Mouse (Mus musculus): ENCODE data around the gene Shf. TPM values are rescaled to one million over a fixed set of nuclear protein-coding genes. Genes with fewer than 3 reads are reported as not detected.

The Shf gene
- polyA plus RNA-seq, 1 experiment = 84.9 TPM

GRCm38 (mm10) chr2:122367701-122368080, 1.3 kb downstream of the Shf start:
- TF ChIP-seq POLR2A (IDR thresholded peaks at IDR 0.05; ENCODE audit: borderline replicate concordance, extremely low read depth, insufficient read depth, insufficient read length, poor library complexity, severe bottlenecking) (no peak), CTCF (IDR thresholded peaks at IDR 0.05; ENCODE audit: borderline replicate concordance, extremely low read depth, insufficient read depth, insufficient read length) (no peak)
- no peak for DNase-seq (ENCODE audit: low read depth)

GRCm38 (mm10) chr2:122367181-122367580, 1.8 kb downstream of the Shf start:
- DNase-seq (ENCODE audit: low read depth) = no peak
- TF ChIP-seq POLR2A (IDR thresholded peaks at IDR 0.05; ENCODE audit: borderline replicate concordance, extremely low read depth, insufficient read depth, insufficient read length, poor library complexity, severe bottlenecking) (no peak), CTCF (IDR thresholded peaks at IDR 0.05; ENCODE audit: borderline replicate concordance, extremely low read depth, insufficient read depth, insufficient read length) (no peak)

- peak; percentile 50 for DNase-seq (ENCODE audit: low read depth)
- TF ChIP-seq POLR2A (IDR thresholded peaks at IDR 0.05; ENCODE audit: borderline replicate concordance, extremely low read depth, insufficient read depth, insufficient read length, poor library complexity, severe bottlenecking) = no peak
- no peak for TF ChIP-seq CTCF (IDR thresholded peaks at IDR 0.05; ENCODE audit: borderline replicate concordance, extremely low read depth, insufficient read depth, insufficient read length)
Observed at GRCm38 (mm10) chr2:122366706-122367105, 2.3 kb downstream of the Shf start.

GRCm38 (mm10) chr2:122366039-122366438, 2.9 kb downstream of the Shf start:
- TF ChIP-seq POLR2A (IDR thresholded peaks at IDR 0.05; ENCODE audit: borderline replicate concordance, extremely low read depth, insufficient read depth, insufficient read length, poor library complexity, severe bottlenecking) = no peak
- no peak for TF ChIP-seq CTCF (IDR thresholded peaks at IDR 0.05; ENCODE audit: borderline replicate concordance, extremely low read depth, insufficient read depth, insufficient read length)
- peak; percentile 78 for DNase-seq (ENCODE audit: low read depth)

- no peak for DNase-seq (ENCODE audit: low read depth)
- no peak for TF ChIP-seq POLR2A (IDR thresholded peaks at IDR 0.05; ENCODE audit: borderline replicate concordance, extremely low read depth, insufficient read depth, insufficient read length, poor library complexity, severe bottlenecking)
- peak; percentile 32; the same call in 1 of the 2 replicates for TF ChIP-seq CTCF (IDR thresholded peaks at IDR 0.05; ENCODE audit: borderline replicate concordance, extremely low read depth, insufficient read depth, insufficient read length)
Observed at GRCm38 (mm10) chr2:122365244-122365866, 3.6 kb downstream of the Shf start.

- TF ChIP-seq POLR2A (IDR thresholded peaks at IDR 0.05; ENCODE audit: borderline replicate concordance, extremely low read depth, insufficient read depth, insufficient read length, poor library complexity, severe bottlenecking) = no peak
- no peak for TF ChIP-seq CTCF (IDR thresholded peaks at IDR 0.05; ENCODE audit: borderline replicate concordance, extremely low read depth, insufficient read depth, insufficient read length)
Observed at GRCm38 (mm10) chr2:122364352-122364944, 4.5 kb downstream of the Shf start.

GRCm38 (mm10) chr2:122362622-122363523, 6.1 kb downstream of the Shf start:
- TF ChIP-seq CTCF (IDR thresholded peaks at IDR 0.05; ENCODE audit: borderline replicate concordance, extremely low read depth, insufficient read depth, insufficient read length) = no peak
- no peak for TF ChIP-seq POLR2A (IDR thresholded peaks at IDR 0.05; ENCODE audit: borderline replicate concordance, extremely low read depth, insufficient read depth, insufficient read length, poor library complexity, severe bottlenecking)
- DNase-seq (ENCODE audit: low read depth) = peak; percentile 44

More at GRCm38 (mm10) chr2:122364352-122364944, 4.5 kb downstream of the Shf start:
- DNase-seq (ENCODE audit: low read depth) = no peak

GRCm38 (mm10) chr2:122361868-122362621, 6.9 kb downstream of the Shf start:
- TF ChIP-seq POLR2A (IDR thresholded peaks at IDR 0.05; ENCODE audit: borderline replicate concordance, extremely low read depth, insufficient read depth, insufficient read length, poor library complexity, severe bottlenecking) = no peak
- no peak for TF ChIP-seq CTCF (IDR thresholded peaks at IDR 0.05; ENCODE audit: borderline replicate concordance, extremely low read depth, insufficient read depth, insufficient read length)
- no peak for DNase-seq (ENCODE audit: low read depth)

- no peak for DNase-seq (ENCODE audit: low read depth)
Observed at GRCm38 (mm10) chr2:122361181-122361580, 7.8 kb downstream of the Shf start.

GRCm38 (mm10) chr2:122360310-122360709, 8.7 kb downstream of the Shf start:
- TF ChIP-seq CTCF (IDR thresholded peaks at IDR 0.05; ENCODE audit: borderline replicate concordance, extremely low read depth, insufficient read depth, insufficient read length) = no peak
- TF ChIP-seq POLR2A (IDR thresholded peaks at IDR 0.05; ENCODE audit: borderline replicate concordance, extremely low read depth, insufficient read depth, insufficient read length, poor library complexity, severe bottlenecking) = no peak
- DNase-seq (ENCODE audit: low read depth) = no peak

More at GRCm38 (mm10) chr2:122361181-122361580, 7.8 kb downstream of the Shf start:
- TF ChIP-seq CTCF (IDR thresholded peaks at IDR 0.05; ENCODE audit: borderline replicate concordance, extremely low read depth, insufficient read depth, insufficient read length) = no peak
- TF ChIP-seq POLR2A (IDR thresholded peaks at IDR 0.05; ENCODE audit: borderline replicate concordance, extremely low read depth, insufficient read depth, insufficient read length, poor library complexity, severe bottlenecking) = no peak
